Mouse (Mus musculus): Measurements from ENCODE around the gene Zfp62. TPM values are rescaled to one million over a fixed set of nuclear protein-coding genes. Genes with fewer than 3 reads are reported as not detected.

The Zfp62 gene
- polyA plus RNA-seq, 1 experiment from 2014 or later: 36.0 TPM

DNA sequence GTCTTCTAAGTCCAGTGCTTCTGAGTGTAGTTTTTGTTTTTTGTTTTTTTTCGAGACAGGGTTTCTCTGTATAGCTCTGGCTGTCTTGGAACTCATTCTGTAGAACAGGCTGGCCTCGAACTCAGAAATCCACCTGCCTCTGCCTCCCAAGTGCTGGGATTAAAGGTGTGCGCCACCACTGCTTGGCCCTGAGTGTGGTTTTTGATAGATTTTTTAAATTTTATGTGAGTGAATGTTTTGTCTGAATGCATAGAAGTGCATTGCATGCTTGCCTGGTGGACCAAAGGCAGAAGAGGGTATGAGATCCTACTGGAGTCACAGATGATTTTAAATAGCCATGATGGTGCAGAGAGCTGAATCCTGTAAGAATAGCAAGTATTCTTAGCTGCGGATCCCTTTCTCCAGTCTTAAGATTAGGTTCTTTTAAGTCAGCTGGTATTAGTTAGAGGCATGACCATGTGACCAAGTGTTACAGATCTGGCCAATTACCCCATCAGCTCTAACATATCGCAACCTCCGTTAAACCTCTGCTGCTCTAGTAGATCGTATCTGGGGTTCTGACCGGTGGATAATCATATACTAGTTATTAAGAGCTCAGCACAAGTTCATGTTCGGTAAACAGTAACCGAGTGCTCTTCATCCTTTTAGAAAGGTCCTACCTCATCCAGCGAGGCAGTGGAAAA is 40.0 kb downstream of the Zfp62 start:
- peak overlapping the region; percentile 98 for H3K27ac ChIP-seq (replicated peaks)
- peak overlapping the region; percentile 67 for H3K4me2 ChIP-seq (replicated peaks)
- no peak for ATAC-seq (ENCODE audit: insufficient number of reproducible peaks, low FRiP score, low TSS enrichment, low read depth)
- H3K4me1 ChIP-seq: peaks cover 36% of the 10 kb centered on the region
- H3K27me3 ChIP-seq: no peaks in the 10 kb centered on the region
- H3K4me3 ChIP-seq (replicated peaks): peak overlapping the region; percentile 60
- H3K9me3 ChIP-seq (replicated peaks): no peaks in the 10 kb centered on the region
- 18% methylated on average over 11 of the region's 11 CpGs for WGBS
- no peaks in the 10 kb centered on the region for H3K36me3 ChIP-seq
- H3K9ac ChIP-seq: peak overlapping the region; percentile 50

DNA sequence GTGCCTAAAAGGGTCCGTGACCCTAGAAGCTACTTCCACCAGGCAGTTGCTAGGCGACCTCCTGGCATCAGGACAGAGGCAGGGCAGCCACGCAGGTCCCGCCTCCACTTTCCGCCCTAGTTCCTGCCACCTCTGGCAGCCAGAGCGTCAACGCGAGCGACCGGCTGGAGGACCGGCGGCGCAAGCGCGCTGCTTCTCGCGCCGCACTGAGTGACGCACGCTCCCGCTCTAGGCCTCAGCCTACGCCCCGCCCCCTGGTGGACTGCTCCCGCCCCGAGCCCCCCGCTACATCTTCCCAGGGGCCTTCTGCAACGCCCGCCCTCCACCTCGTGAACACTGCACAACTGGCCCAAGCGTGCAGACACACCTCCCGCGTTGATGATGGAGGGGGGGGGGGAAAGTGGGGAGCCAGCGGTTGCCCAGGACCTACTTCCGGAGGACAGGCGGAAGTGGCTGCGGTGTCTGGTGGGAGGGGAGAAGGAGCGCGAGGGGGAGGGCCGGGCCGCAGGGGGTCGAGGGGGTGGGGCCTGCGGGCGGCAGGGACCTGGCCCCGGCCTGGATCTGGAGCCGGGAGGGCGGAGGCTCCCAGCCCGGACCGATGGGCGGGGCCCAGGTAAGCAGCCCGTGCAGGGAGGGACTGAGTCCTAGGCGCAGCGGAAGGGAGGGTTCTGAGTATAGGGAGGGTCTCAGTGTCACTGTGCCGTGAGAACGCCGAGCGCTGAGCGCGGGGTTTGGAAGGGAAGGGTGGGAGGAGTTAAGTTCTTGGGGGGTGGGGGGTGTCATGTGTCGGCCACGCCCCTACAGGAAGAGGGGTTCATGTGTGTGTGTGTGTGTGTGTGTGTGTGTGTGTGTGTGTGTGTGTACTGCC is 40.9 kb downstream of the Zfp62 start, which contains the start of gene Mgat1:
TSS of gene Mgat1 (plus strand) at position 465 of the 868 bp plus-strand sequence.
- H3K4me1 ChIP-seq: peaks cover 45% of the 10 kb centered on the region
- H3K27ac ChIP-seq (replicated peaks): peak within 1 kb of the TSS; percentile 98
- peak within 1 kb of the TSS; percentile 50 for H3K9ac ChIP-seq
- peak within 1 kb of the TSS; percentile 60 for H3K4me3 ChIP-seq (replicated peaks)
- no peaks in the 10 kb centered on the region for H3K36me3 ChIP-seq
- ATAC-seq (ENCODE audit: insufficient number of reproducible peaks, low FRiP score, low TSS enrichment, low read depth): peak; percentile 97
- under 1% methylated on average over 60 of the region's 60 CpGs for WGBS
- peak within 1 kb of the TSS; percentile 67 for H3K4me2 ChIP-seq (replicated peaks)
- H3K27me3 ChIP-seq: no peaks in the 10 kb centered on the region
- H3K9me3 ChIP-seq (replicated peaks): no peaks in the 10 kb centered on the region

- Histone ChIP-seq H3K27ac (replicated peaks) (peak overlapping the region; percentile 98), H3K9me3 (replicated peaks) (no peaks in the 10 kb centered on the region), H3K9ac (peak overlapping the region; percentile 13), H3K4me1 (peaks cover 51% of the 10 kb centered on the region), H3K27me3 (no peaks in the 10 kb centered on the region), H3K4me3 (replicated peaks) (peak overlapping the region; percentile 60), H3K4me2 (replicated peaks) (peak overlapping the region; percentile 67), H3K36me3 (no peaks in the 10 kb centered on the region)
- no peak for ATAC-seq (ENCODE audit: insufficient number of reproducible peaks, low FRiP score, low TSS enrichment, low read depth)
- 2% methylated on average over 4 of the region's 4 CpGs for WGBS
Observed at GRCm38 (mm10) chr11:49244595-49244930, 41.5 kb downstream of the Zfp62 start.

DNA sequence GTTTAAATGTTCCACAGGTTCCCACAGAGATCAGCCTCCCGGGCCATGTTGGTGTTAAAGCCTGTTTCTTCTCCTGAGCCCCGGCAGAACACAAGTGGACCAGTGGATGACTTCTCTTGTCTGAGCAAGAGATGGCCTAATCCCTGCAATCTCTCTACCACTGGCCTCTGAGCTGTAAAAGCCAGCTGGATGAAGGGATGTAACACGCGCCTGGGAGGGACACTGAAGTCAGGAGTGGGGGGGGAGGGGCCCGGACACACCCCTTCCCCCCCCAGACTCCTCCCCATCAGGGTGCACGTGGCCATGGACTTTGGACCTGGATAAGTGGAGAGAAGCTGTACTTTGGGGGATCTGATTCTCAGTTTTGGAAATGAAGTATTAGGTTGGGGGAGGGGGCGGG is 42.1 kb downstream of the Zfp62 start:
- peak overlapping the region; percentile 98 for H3K27ac ChIP-seq (replicated peaks)
- no peak for ATAC-seq (ENCODE audit: insufficient number of reproducible peaks, low FRiP score, low TSS enrichment, low read depth)
- H3K9me3 ChIP-seq (replicated peaks): no peaks in the 10 kb centered on the region
- H3K27me3 ChIP-seq: no peaks in the 10 kb centered on the region
- peak overlapping the region; percentile 67 for H3K4me2 ChIP-seq (replicated peaks)
- peak overlapping the region; percentile 60 for H3K4me3 ChIP-seq (replicated peaks)
- 17% methylated on average over 7 of the region's 7 CpGs for WGBS
- H3K36me3 ChIP-seq: no peaks in the 10 kb centered on the region
- peaks cover 57% of the 10 kb centered on the region for H3K4me1 ChIP-seq
- 0 out of 2 replicates have a peak overlapping the region, but pooled peaks have one; percentile 13 for H3K9ac ChIP-seq

DNA sequence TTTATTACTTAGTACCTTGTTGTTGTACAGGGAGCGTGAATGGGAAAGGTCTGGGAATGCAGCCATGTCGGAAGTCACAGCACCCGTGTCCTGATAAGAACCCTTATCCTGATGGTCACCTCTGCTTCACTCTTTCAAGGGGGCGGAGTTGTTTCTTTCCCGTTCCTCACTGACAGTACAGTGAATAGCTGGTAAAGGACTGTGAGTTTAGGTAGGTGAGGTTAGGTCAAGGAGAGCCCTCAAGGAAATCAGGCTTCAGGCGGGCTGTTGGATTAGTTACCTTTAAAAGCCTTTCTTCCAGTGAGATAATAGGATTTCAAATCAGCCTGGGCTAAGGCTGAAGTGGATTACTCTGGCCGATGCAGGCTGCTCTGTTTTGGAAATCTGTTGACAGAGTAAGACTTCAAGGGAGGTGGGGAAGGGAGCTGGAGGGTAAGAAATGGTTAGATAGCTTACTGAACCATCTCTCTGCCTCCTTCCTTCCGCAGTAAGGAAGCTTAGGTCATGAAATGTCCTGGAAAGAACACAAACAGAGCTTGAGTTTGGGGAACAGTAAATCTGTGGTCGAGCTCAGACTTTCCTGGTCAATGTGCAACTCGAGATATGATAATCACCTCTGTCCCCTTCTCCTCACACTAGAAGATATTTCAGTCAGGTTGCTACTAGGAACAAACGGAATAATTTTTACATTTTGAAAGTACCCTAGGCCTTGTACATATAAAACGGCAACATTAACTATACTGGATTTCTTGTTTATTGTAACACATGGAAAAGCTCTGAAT is 42.7 kb downstream of the Zfp62 start:
- no peaks in the 10 kb centered on the region for H3K9me3 ChIP-seq (replicated peaks)
- H3K4me1 ChIP-seq: peaks cover 59% of the 10 kb centered on the region
- H3K4me3 ChIP-seq (replicated peaks): peak overlapping the region; percentile 60; the same call in 1 of the 2 replicates
- peak overlapping the region; percentile 98; the same call in 1 of the 2 replicates for H3K27ac ChIP-seq (replicated peaks)
- peak overlapping the region; percentile 67 for H3K4me2 ChIP-seq (replicated peaks)
- H3K9ac ChIP-seq: no peak overlapping the region
- no peak for ATAC-seq (ENCODE audit: insufficient number of reproducible peaks, low FRiP score, low TSS enrichment, low read depth)
- WGBS: 26% methylated on average over 12 of the region's 12 CpGs
- H3K27me3 ChIP-seq: no peaks in the 10 kb centered on the region
- H3K36me3 ChIP-seq: no peaks in the 10 kb centered on the region

GRCm38 (mm10) chr11:49246523-49246922 is 43.4 kb downstream of the Zfp62 start:
- WGBS: 77% methylated on average over 4 of the region's 4 CpGs
- ATAC-seq (ENCODE audit: insufficient number of reproducible peaks, low FRiP score, low TSS enrichment, low read depth): no peak
- no peak overlapping the region for H3K4me2 ChIP-seq (replicated peaks)

GRCm38 (mm10) chr11:49247255-49247654 is 44.2 kb downstream of the Zfp62 start:
- H3K9ac ChIP-seq: no peak overlapping the region
- 66% methylated on average over 2 of the region's 2 CpGs for WGBS

More at GRCm38 (mm10) chr11:49246523-49246922, 43.4 kb downstream of the Zfp62 start:
- H3K27ac ChIP-seq (replicated peaks): no peak overlapping the region
- no peak overlapping the region for H3K4me3 ChIP-seq (replicated peaks)
- H3K9me3 ChIP-seq (replicated peaks): no peaks in the 10 kb centered on the region
- peaks cover 65% of the 10 kb centered on the region for H3K4me1 ChIP-seq
- H3K36me3 ChIP-seq: no peaks in the 10 kb centered on the region
- H3K27me3 ChIP-seq: no peaks in the 10 kb centered on the region
- no peak overlapping the region for H3K9ac ChIP-seq

DNA sequence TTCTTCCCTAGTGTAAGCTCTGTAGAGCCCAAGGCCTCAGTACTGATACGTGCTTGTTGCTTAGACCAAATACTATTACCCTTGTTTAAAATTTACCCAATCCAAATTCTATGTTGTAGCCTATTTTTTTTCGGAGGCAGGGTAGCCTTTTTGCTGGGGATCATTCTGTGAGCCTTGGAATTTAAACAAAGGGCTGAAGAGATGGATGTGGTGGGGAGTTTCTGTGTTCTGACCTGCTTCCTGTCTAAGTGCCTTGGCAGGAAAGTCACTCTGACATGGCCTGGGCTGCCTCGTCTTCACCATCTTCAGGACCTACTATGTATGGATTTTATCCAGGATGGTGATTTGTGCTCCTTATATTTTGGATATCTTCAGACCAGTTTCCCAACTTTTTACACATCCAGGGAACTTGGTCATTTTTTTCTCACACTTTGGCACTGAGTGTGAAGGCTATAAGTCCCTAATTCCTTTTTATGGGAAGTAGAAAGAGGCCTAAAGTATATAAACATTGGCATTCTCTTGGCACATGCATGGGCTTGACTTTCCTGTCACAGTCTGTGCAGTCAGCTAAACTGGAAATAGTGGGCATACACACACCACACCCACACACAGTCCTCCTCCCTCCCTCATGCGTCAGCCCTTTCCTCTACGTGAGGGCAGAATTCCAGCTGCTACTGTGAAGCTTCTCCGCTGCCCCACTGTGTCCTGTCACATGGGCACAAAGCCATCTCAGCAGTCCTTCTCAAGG is 45.3 kb downstream of the Zfp62 start:
- no peak overlapping the region for H3K4me3 ChIP-seq (replicated peaks)
- H3K27me3 ChIP-seq: no peaks in the 10 kb centered on the region
- H3K9ac ChIP-seq: no peak overlapping the region
- peak overlapping the region; percentile 95 for H3K27ac ChIP-seq (replicated peaks)
- 0 out of 2 replicates have a peak, but pooled peaks cover 8% of the 10 kb centered on the region for H3K36me3 ChIP-seq
- 0 out of 2 replicates have a peak overlapping the region, but pooled peaks have one; percentile 74 for H3K4me2 ChIP-seq (replicated peaks)
- no peak for ATAC-seq (ENCODE audit: insufficient number of reproducible peaks, low FRiP score, low TSS enrichment, low read depth)
- peaks cover 68% of the 10 kb centered on the region for H3K4me1 ChIP-seq
- 62% methylated on average over 6 of the region's 6 CpGs for WGBS
- no peaks in the 10 kb centered on the region for H3K9me3 ChIP-seq (replicated peaks)

More at GRCm38 (mm10) chr11:49247255-49247654, 44.2 kb downstream of the Zfp62 start:
- no peaks in the 10 kb centered on the region for H3K9me3 ChIP-seq (replicated peaks)
- H3K27me3 ChIP-seq: no peaks in the 10 kb centered on the region
- no peaks in the 10 kb centered on the region for H3K36me3 ChIP-seq
- H3K27ac ChIP-seq (replicated peaks): 0 out of 2 replicates have a peak overlapping the region, but pooled peaks have one; percentile 95
- H3K4me3 ChIP-seq (replicated peaks): no peak overlapping the region
- no peak for ATAC-seq (ENCODE audit: insufficient number of reproducible peaks, low FRiP score, low TSS enrichment, low read depth)
- peaks cover 72% of the 10 kb centered on the region for H3K4me1 ChIP-seq
- H3K4me2 ChIP-seq (replicated peaks): no peak overlapping the region

- Histone ChIP-seq H3K4me2 (replicated peaks) (peak overlapping the region; percentile 74; the same call in 1 of the 2 replicates), H3K4me1 (peaks cover 68% of the 10 kb centered on the region), H3K36me3 (peaks cover 13% of the 10 kb centered on the region; the same call in 1 of the 2 replicates), H3K4me3 (replicated peaks) (no peak overlapping the region), H3K9ac (no peak overlapping the region), H3K27me3 (no peaks in the 10 kb centered on the region), H3K9me3 (replicated peaks) (no peaks in the 10 kb centered on the region), H3K27ac (replicated peaks) (peak overlapping the region; percentile 95)
- WGBS: 64% methylated on average over 6 of the region's 6 CpGs
- no peak for ATAC-seq (ENCODE audit: insufficient number of reproducible peaks, low FRiP score, low TSS enrichment, low read depth)
Observed at GRCm38 (mm10) chr11:49248974-49249700, 46.0 kb downstream of the Zfp62 start.
